Mouse (Mus musculus): ENCODE results near the gene Fermt2. TPM values are rescaled to one million over a fixed set of nuclear protein-coding genes. Genes with fewer than 3 reads are reported as not detected.

Fermt2 gene
- total RNA-seq (2023), result not detected

GRCm38 (mm10) chr14:45529411-45530363, at the start of gene Fermt2:
Gene Fermt2 (minus strand): TSS chr14:45530118.

Other genes starting within 250 kb of the Fermt2 start
- gene Ero1l, start 211.3 kb downstream of the Fermt2 start, total RNA-seq (2023), result 26.9 TPM
- 96.3 TPM for gene Psmc6, start 200.3 kb downstream of the Fermt2 start, total RNA-seq (2023)
- gene Styx, start 179.0 kb downstream of the Fermt2 start, total RNA-seq (2023), result 32.6 TPM
- 20.9 TPM for gene Gnpnat1, start 125.2 kb downstream of the Fermt2 start, total RNA-seq (2023)
- gene Ddhd1, start 128.0 kb upstream of the Fermt2 start, total RNA-seq (2023), result 54.8 TPM

All from CD8-positive naive resting alpha-beta T cell, adult 57 days (primary cell).